Mouse (Mus musculus): ENCODE measurements around the gene Csnk2a1. TPM values are rescaled to one million over a fixed set of nuclear protein-coding genes. Genes with fewer than 3 reads are reported as not detected.
"Not testable (repeated sequence)": the region's sequence is repeated elsewhere in the genome, so short reads cannot be mapped to it uniquely, and the experiment has no call there.

The Csnk2a1 gene
- polyA plus RNA-seq, 1 experiment from 2014 or later = 102 TPM

GRCm38 (mm10) chr2:152240580-152240979 lies 13.9 kb downstream of the Csnk2a1 start:
- H3K4me3 ChIP-seq = no peak overlapping the region
- no peaks in the 10 kb centered on the region for H3K9me3 ChIP-seq
- ATAC-seq (ENCODE audit: insufficient number of reproducible peaks, insufficient read depth, low FRiP score, low TSS enrichment, low read depth) = no peak
- no peak overlapping the region for H3K9ac ChIP-seq
- no peaks in the 10 kb centered on the region for H3K27me3 ChIP-seq
- WGBS = 39% methylated on average over 2 of the region's 2 CpGs
- no peak overlapping the region for H3K27ac ChIP-seq
- H3K4me1 ChIP-seq = no peaks in the 10 kb centered on the region
- no peak overlapping the region for H3K4me2 ChIP-seq
- H3K36me3 ChIP-seq = peaks cover 38% of the 10 kb centered on the region

GRCm38 (mm10) chr2:152247213-152247612 lies 20.6 kb downstream of the Csnk2a1 start:
- no peak overlapping the region for H3K9ac ChIP-seq
- 86% methylated on average over 1 of the region's 1 CpGs for WGBS
- no peaks in the 10 kb centered on the region for H3K9me3 ChIP-seq
- peaks cover 25% of the 10 kb centered on the region for H3K36me3 ChIP-seq
- no peak overlapping the region for H3K4me2 ChIP-seq
- no peaks in the 10 kb centered on the region for H3K27me3 ChIP-seq
- H3K27ac ChIP-seq = no peak overlapping the region
- no peak for ATAC-seq (ENCODE audit: insufficient number of reproducible peaks, insufficient read depth, low FRiP score, low TSS enrichment, low read depth)
- H3K4me3 ChIP-seq = no peak overlapping the region
- no peaks in the 10 kb centered on the region for H3K4me1 ChIP-seq

GRCm38 (mm10) chr2:152250511-152250910 lies 23.9 kb downstream of the Csnk2a1 start:
- H3K9ac ChIP-seq = no peak overlapping the region

GRCm38 (mm10) chr2:152259739-152260138 lies 33.1 kb downstream of the Csnk2a1 start:
- Histone ChIP-seq H3K4me2 (no peak overlapping the region), H3K36me3 (peaks cover 73% of the 10 kb centered on the region), H3K27me3 (no peaks in the 10 kb centered on the region), H3K4me1 (no peaks in the 10 kb centered on the region), H3K9me3 (no peaks in the 10 kb centered on the region), H3K9ac (no peak overlapping the region), H3K27ac (no peak overlapping the region), H3K4me3 (no peak overlapping the region)
- WGBS = 94% methylated on average over 1 of the region's 1 CpGs
- ATAC-seq (ENCODE audit: insufficient number of reproducible peaks, insufficient read depth, low FRiP score, low TSS enrichment, low read depth) = no peak

More at GRCm38 (mm10) chr2:152250511-152250910, 23.9 kb downstream of the Csnk2a1 start:
- no peaks in the 10 kb centered on the region for H3K27me3 ChIP-seq
- no peaks in the 10 kb centered on the region for H3K9me3 ChIP-seq
- peaks cover 43% of the 10 kb centered on the region for H3K36me3 ChIP-seq
- H3K27ac ChIP-seq = no peak overlapping the region
- ATAC-seq (ENCODE audit: insufficient number of reproducible peaks, insufficient read depth, low FRiP score, low TSS enrichment, low read depth) = no peak
- no peak overlapping the region for H3K4me2 ChIP-seq
- no peaks in the 10 kb centered on the region for H3K4me1 ChIP-seq
- no peak overlapping the region for H3K4me3 ChIP-seq
- 47% methylated on average over 4 of the region's 4 CpGs for WGBS

- no peaks in the 10 kb centered on the region for H3K9me3 ChIP-seq
- H3K4me1 ChIP-seq = no peaks in the 10 kb centered on the region
- no peak for ATAC-seq (ENCODE audit: insufficient number of reproducible peaks, insufficient read depth, low FRiP score, low TSS enrichment, low read depth)
- no peaks in the 10 kb centered on the region for H3K27me3 ChIP-seq
- 82% methylated on average over 2 of the region's 2 CpGs for WGBS
- H3K4me2 ChIP-seq = no peak overlapping the region
- peaks cover 81% of the 10 kb centered on the region for H3K36me3 ChIP-seq
- H3K27ac ChIP-seq = no peak overlapping the region
- H3K9ac ChIP-seq = no peak overlapping the region
- no peak overlapping the region for H3K4me3 ChIP-seq
These were observed 47.0 kb downstream of the Csnk2a1 start for GRCm38 (mm10) chr2:152273639-152274038.

GRCm38 (mm10) chr2:152281407-152281806 lies 54.8 kb downstream of the Csnk2a1 start:
- Histone ChIP-seq H3K4me1 (no peaks in the 10 kb centered on the region), H3K36me3 (peaks cover 65% of the 10 kb centered on the region), H3K9ac (no peak overlapping the region), H3K27ac (no peak overlapping the region), H3K9me3 (no peaks in the 10 kb centered on the region), H3K4me3 (no peak overlapping the region), H3K4me2 (no peak overlapping the region), H3K27me3 (no peaks in the 10 kb centered on the region)
- 62% methylated on average over 3 of the region's 3 CpGs for WGBS
- no peak for ATAC-seq (ENCODE audit: insufficient number of reproducible peaks, insufficient read depth, low FRiP score, low TSS enrichment, low read depth)

- Histone ChIP-seq H3K36me3 (peaks cover 48% of the 10 kb centered on the region), H3K9ac (no peak overlapping the region)
These were observed 60.9 kb downstream of the Csnk2a1 start for GRCm38 (mm10) chr2:152287560-152287959.

GRCm38 (mm10) chr2:152288046-152288445 lies 61.4 kb downstream of the Csnk2a1 start:
- no peak overlapping the region for H3K4me2 ChIP-seq
- no peak overlapping the region for H3K4me3 ChIP-seq
- no peak for ATAC-seq (ENCODE audit: insufficient number of reproducible peaks, insufficient read depth, low FRiP score, low TSS enrichment, low read depth)
- 79% methylated on average over 8 of the region's 8 CpGs for WGBS
- no peaks in the 10 kb centered on the region for H3K4me1 ChIP-seq
- H3K27me3 ChIP-seq = no peaks in the 10 kb centered on the region
- peaks cover 43% of the 10 kb centered on the region for H3K36me3 ChIP-seq
- H3K9ac ChIP-seq = no peak overlapping the region
- no peak overlapping the region for H3K27ac ChIP-seq
- no peaks in the 10 kb centered on the region for H3K9me3 ChIP-seq

More at GRCm38 (mm10) chr2:152287560-152287959, 60.9 kb downstream of the Csnk2a1 start:
- Histone ChIP-seq H3K27ac (no peak overlapping the region), H3K27me3 (no peaks in the 10 kb centered on the region), H3K9me3 (no peaks in the 10 kb centered on the region), H3K4me2 (no peak overlapping the region), H3K4me1 (no peaks in the 10 kb centered on the region), H3K4me3 (no peak overlapping the region)
- WGBS = 90% methylated on average over 5 of the region's 5 CpGs
- ATAC-seq (ENCODE audit: insufficient number of reproducible peaks, insufficient read depth, low FRiP score, low TSS enrichment, low read depth) = no peak

GRCm38 (mm10) chr2:152289623-152290022 lies 63.0 kb downstream of the Csnk2a1 start:
- H3K4me3 ChIP-seq; ATAC-seq (ENCODE audit: insufficient number of reproducible peaks, insufficient read depth, low FRiP score, low TSS enrichment, low read depth); H3K9me3 ChIP-seq; H3K4me1 ChIP-seq; H3K27ac ChIP-seq; H3K4me2 ChIP-seq; H3K9ac ChIP-seq; H3K27me3 ChIP-seq: not testable (repeated sequence)
- H3K36me3 ChIP-seq = peaks cover 28% of the 10 kb centered on the region
- WGBS = 88% methylated on average over 2 of the region's 2 CpGs

GRCm38 (mm10) chr2:152292475-152292874 lies 65.8 kb downstream of the Csnk2a1 start:
- Histone ChIP-seq H3K36me3 (0 out of 2 replicates have a peak, but pooled peaks cover 11% of the 10 kb centered on the region), H3K27me3 (no peaks in the 10 kb centered on the region), H3K4me2 (no peak overlapping the region), H3K4me3 (no peak overlapping the region), H3K4me1 (peaks cover 17% of the 10 kb centered on the region), H3K9me3 (no peaks in the 10 kb centered on the region), H3K9ac (no peak overlapping the region), H3K27ac (no peak overlapping the region)
- no peak for ATAC-seq (ENCODE audit: insufficient number of reproducible peaks, insufficient read depth, low FRiP score, low TSS enrichment, low read depth)
- 55% methylated on average over 2 of the region's 2 CpGs for WGBS

GRCm38 (mm10) chr2:152293179-152293726 lies 66.6 kb downstream of the Csnk2a1 start:
- no peaks in the 10 kb centered on the region for H3K27me3 ChIP-seq
- 0 out of 2 replicates have a peak, but pooled peaks have one; percentile 44 for ATAC-seq (ENCODE audit: insufficient number of reproducible peaks, insufficient read depth, low FRiP score, low TSS enrichment, low read depth)
- peak overlapping the region; percentile 92 for H3K9ac ChIP-seq
- peaks cover 17% of the 10 kb centered on the region for H3K4me1 ChIP-seq
- no peaks in the 10 kb centered on the region for H3K9me3 ChIP-seq
- WGBS = 1% methylated on average over 15 of the region's 15 CpGs
- peak overlapping the region; percentile 89 for H3K4me3 ChIP-seq
- H3K27ac ChIP-seq = no peak overlapping the region
- 0 out of 2 replicates have a peak, but pooled peaks cover 7% of the 10 kb centered on the region for H3K36me3 ChIP-seq
- H3K4me2 ChIP-seq = peak overlapping the region; percentile 73

GRCm38 (mm10) chr2:152293727-152294475 lies 67.3 kb downstream of the Csnk2a1 start, which contains the start of gene Tbc1d20:
Gene Tbc1d20 (plus strand): TSS chr2:152293828.
- peak; percentile 95 for ATAC-seq (ENCODE audit: insufficient number of reproducible peaks, insufficient read depth, low FRiP score, low TSS enrichment, low read depth)

More at GRCm38 (mm10) chr2:152293727-152294475, 67.3 kb downstream of the Csnk2a1 start, which contains the start of gene Tbc1d20:
- peaks cover 17% of the 10 kb centered on the region for H3K4me1 ChIP-seq
- no peaks in the 10 kb centered on the region for H3K9me3 ChIP-seq
- H3K4me3 ChIP-seq = peak within 1 kb of the TSS; percentile 89
- H3K9ac ChIP-seq = peak within 1 kb of the TSS; percentile 92
- no peaks in the 10 kb centered on the region for H3K27me3 ChIP-seq
- H3K27ac ChIP-seq = peak within 1 kb of the TSS; percentile 86
- 0 out of 2 replicates have a peak, but pooled peaks cover 3% of the 10 kb centered on the region for H3K36me3 ChIP-seq
- peak within 1 kb of the TSS; percentile 73 for H3K4me2 ChIP-seq
- under 1% methylated on average over 65 of the region's 70 CpGs for WGBS
